Mouse (Mus musculus) B cell, adult 2 months (primary cell): ENCODE results near the gene Bach2.

Experiments used
- DNase-seq, 2 experiments: peaks; one replicate each; pipeline ENCODE4 v3.0.0; 2022

Bach2 gene

DNA sequence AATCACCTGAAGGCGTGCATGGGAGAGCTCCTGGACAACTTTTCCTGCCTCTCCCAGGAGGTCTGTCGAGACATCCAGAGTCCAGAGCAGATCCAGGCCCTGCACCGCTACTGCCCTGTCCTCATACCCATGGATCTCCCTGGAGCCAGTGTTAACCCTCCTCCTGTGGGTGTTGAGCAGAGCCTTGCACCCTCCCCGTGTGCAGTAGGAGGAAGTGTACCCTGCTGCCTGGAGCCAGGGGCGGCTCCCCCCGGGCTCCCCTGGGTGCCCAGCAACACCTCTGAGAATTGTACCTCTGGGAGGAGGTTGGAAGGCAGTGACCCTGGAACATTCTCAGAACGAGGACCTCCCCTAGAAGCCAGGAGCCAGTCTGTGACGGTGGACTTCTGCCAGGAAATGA lies 341.2 kb downstream of the Bach2 start:
- DNase-seq: no peak

- DNase-seq: no peak
Measured at GRCm38 (mm10) chr4:32584181-32584580, 345.6 kb downstream of the Bach2 start.

GRCm38 (mm10) chr4:32586596-32586995 lies 348.0 kb downstream of the Bach2 start:
- DNase-seq: peak; percentile 81 to 82

GRCm38 (mm10) chr4:32587543-32587942 lies 348.9 kb downstream of the Bach2 start:
- DNase-seq: peak; percentile 26 to 28

DNA sequence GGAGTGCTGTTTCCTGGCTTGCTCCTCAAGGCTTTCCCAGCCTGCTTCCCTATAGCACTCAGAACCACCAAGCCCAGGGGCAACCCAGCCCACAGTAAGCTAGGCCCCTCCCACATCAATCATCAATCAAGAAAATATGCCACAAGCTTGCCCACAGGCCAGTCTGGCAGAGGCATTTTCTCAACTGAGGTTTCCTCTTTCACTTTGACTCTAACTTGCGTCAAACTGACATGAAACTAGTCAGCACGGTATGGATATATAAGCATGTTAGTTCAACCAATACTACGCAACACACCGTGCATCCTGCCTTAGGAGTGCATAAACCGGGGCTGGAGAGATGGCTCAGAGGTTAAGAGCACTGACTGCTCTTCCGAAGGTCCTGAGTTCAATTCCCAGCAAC lies 349.6 kb downstream of the Bach2 start:
- peak; percentile 38 to 50 for DNase-seq

- DNase-seq: peak; percentile 70 to 74
Measured at GRCm38 (mm10) chr4:32601135-32601534, 362.5 kb downstream of the Bach2 start.

DNA sequence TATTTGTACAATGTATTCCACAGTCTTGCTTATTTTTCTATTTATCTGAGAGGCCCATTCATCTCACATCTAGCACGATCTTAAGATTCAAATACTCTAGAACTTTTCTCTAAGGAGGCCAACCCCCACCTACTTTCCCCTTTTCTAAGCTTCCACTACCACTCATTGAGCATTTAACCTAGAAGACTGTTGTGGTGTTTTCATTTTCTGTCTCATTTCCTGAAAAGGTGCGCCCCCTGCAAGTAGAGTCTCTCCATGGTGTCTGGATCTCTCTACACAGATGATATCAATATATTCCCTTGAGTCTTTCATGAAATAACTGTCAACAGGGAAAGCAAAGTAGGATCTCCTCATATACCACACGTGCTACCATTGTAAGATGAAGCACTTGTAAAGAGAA lies 364.1 kb downstream of the Bach2 start, which contains the start of gene Gja10:
Gene Gja10 (minus strand): TSS at position 101 of the 400 bp plus-strand sequence.
- no peak for DNase-seq

DNA sequence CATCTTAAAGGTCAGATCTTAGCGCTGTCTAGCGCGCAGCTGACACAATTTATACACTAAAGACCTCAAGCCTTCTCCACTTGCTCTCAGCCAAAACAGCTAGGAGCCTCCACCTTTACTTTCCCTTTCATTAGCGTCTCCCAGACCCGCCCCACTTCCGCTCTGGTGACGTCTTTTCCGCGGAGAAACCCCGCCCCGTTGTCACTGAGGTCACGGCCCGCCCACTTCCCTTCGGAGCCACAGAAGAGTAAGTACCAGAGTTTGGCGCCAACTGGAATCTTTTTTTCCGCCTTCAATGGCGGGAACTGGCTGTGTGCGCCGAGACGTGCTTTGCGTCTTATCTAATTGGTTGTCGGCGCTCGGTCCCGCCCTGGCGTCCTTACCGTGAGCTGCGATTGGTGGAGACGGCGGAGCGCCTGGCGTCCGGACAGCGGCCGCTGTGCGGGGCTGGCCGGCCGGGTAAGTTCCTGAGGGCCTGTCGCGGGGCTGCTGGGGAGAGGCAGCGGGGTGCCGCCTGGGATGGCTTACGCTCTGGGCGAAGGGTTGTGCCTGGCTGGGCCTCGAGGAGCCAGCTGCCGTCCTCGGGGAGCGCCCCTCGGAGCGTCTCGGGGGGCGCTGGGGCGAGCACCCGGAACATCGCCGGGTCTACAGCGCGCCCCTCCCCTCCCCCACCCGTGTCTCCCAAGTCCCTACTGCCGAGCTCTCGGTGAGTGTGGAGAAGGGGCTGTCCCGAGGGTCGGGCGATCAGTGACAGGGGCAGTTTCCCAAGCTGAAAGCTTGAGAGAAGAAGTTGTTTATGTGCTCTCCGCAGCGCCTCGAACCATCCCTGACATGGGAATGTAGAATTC lies 376.7 kb downstream of the Bach2 start, which contains the start of gene Casp8ap2:
Gene Casp8ap2 (plus strand): TSS at position 418 of the 848 bp plus-strand sequence.
- peak; percentile 100 for DNase-seq

DNA sequence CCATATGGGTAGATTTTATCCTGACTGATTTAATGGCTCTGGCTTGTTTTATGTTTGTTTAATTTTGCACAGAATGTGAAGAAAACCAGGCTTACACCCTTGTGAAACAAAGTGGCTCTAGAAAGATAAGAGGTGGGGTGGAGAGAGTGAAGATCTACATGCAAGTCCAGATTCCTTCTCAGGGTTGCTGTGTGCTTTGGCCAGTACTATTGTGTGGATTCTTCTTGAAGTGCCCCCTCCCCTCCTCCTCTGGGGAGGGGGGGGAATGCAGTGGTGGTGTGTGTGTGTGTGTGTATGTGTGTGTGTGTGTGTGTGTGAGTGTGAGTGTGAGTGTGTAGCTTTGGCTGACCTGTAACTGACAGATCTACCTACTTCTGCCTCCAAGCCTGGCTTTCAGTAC lies 383.0 kb downstream of the Bach2 start:
- no peak for DNase-seq
